Mouse (Mus musculus) forebrain, embryonic 13.5 days (tissue): ENCODE measurements around the gene Cdsn. TPM values are rescaled to one million over a fixed set of nuclear protein-coding genes. Genes with fewer than 3 reads are reported as not detected.
A peak's percentile ranks its signal among the peaks of the same experiment; 100 is the strongest.

Experiments
- ATAC-seq: fragments of 200-750 bp; cut with Nextera tagmentation; 2 replicates; pipeline ENCODE4 v1.8.0; 2017
- H3K27ac ChIP-seq: fragments of 300-500 bp; sonication (generic); 2 replicates; pipeline ENCODE4 v1.5.1; 2015; ENCODE audit warnings: inconsistent platforms, mild to moderate bottlenecking, moderate library complexity
- H3K27me3 ChIP-seq: fragments of 300-500 bp; sonication (generic); 2 replicates; pipeline ENCODE4 v1.6.1; 2015; ENCODE audit warnings: mild to moderate bottlenecking, inconsistent platforms
- H3K36me3 ChIP-seq: fragments of 300-500 bp; sonication (generic); 2 replicates; pipeline ENCODE4 v1.6.1; 2015; ENCODE audit warnings: mild to moderate bottlenecking, inconsistent platforms; ENCODE audit not compliant: poor library complexity, severe bottlenecking
- H3K4me1 ChIP-seq: fragments of 300-500 bp; sonication (generic); 2 replicates; pipeline ENCODE4 v1.6.1; 2015; ENCODE audit warnings: inconsistent platforms
- H3K4me2 ChIP-seq: fragments of 300-500 bp; sonication (generic); 2 replicates; pipeline ENCODE4 v1.6.1; 2015; ENCODE audit warnings: inconsistent platforms, mild to moderate bottlenecking, moderate library complexity
- H3K4me3 ChIP-seq: fragments of 300-500 bp; sonication (generic); 2 replicates; pipeline ENCODE4 v1.5.1; 2015; ENCODE audit warnings: mild to moderate bottlenecking, inconsistent platforms
- H3K9ac ChIP-seq: fragments of 300-500 bp; sonication (generic); 2 replicates; pipeline ENCODE4 v1.6.1; 2015; ENCODE audit warnings: mild to moderate bottlenecking, inconsistent platforms
- H3K9me3 ChIP-seq: fragments of 300-500 bp; sonication (generic); replicated peaks from 2 replicates; pipeline ENCODE4 v1.6.1; 2016; ENCODE audit warnings: inconsistent platforms
- WGBS: fragments of 180-500 bp; shearing (Covaris S2); methylation state at CpG from one replicate; pipeline ENCODE4 v1.1.7; 2015; 5-methylcytosine and 5-hydroxymethylcytosine counted together
- polyA plus RNA-seq: library from polyadenylated mRNA; unstranded; fragments of >200 nt; fragmentation: Nextera tagmentation; extraction: Ambion mirVana; gene quantifications from 2 replicates; pipeline ENCODE4 v1.2.1, GENCODE M21; 2015

Cdsn gene
- polyA plus RNA-seq, 1 experiment from 2014 or later: not detected

- H3K4me2 ChIP-seq: no peak overlapping the region
- H3K4me3 ChIP-seq: no peak overlapping the region
- 51% methylated on average over 10 of the region's 10 CpGs for WGBS
- H3K9ac ChIP-seq: no peak overlapping the region
- no peaks in the 10 kb centered on the region for H3K9me3 ChIP-seq
- H3K27ac ChIP-seq: no peak overlapping the region
- ATAC-seq: no peak
- H3K4me1 ChIP-seq: peaks cover 8% of the 10 kb centered on the region; the same call in 1 of the 2 replicates
- H3K36me3 ChIP-seq: no peaks in the 10 kb centered on the region
- H3K27me3 ChIP-seq: no peaks in the 10 kb centered on the region
These were observed 12.4 kb upstream of the Cdsn start for GRCm38 (mm10) chr17:35539540-35539939.

DNA sequence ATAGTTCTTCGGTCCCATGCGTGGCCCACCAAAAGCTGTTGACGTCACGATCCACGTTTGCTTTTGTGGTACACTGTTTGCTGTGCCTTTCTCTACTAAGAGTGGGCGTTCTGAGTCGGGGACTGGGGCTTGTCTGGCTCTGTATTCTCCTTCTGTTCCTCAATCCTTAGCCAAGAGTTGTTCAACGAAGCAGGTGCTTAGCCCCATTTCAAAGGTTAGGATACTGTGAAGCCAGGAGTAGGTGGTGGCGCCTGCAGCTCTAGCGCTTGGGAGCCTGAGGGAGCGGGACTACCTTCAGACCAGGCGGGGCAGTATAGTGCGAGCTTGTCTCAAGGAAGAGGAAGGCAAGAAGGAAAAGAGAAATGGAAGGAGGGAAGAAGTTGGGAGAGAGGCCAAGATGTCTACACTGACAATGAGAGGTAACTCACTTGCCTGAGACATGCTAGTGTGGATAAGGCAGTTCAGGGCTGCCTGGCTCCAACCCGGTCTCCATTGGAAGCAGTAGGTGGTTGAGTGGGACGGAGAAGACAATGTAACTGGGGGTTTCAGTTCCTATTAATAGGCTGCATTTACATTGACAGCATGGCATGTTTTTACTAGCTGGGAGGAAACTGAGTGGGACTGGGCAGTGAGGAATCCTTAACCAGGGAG is 9.0 kb upstream of the Cdsn start:
- ATAC-seq: no peak
- no peak overlapping the region for H3K9ac ChIP-seq
- H3K4me3 ChIP-seq: no peak overlapping the region
- H3K27me3 ChIP-seq: 0 out of 2 replicates have a peak, but pooled peaks cover 3% of the 10 kb centered on the region
- H3K4me2 ChIP-seq: no peak overlapping the region
- peaks cover 19% of the 10 kb centered on the region; the same call in 1 of the 2 replicates for H3K4me1 ChIP-seq
- no peak overlapping the region for H3K27ac ChIP-seq
- 79% methylated on average over 15 of the region's 15 CpGs for WGBS
- no peaks in the 10 kb centered on the region for H3K36me3 ChIP-seq
- H3K9me3 ChIP-seq: no peaks in the 10 kb centered on the region

DNA sequence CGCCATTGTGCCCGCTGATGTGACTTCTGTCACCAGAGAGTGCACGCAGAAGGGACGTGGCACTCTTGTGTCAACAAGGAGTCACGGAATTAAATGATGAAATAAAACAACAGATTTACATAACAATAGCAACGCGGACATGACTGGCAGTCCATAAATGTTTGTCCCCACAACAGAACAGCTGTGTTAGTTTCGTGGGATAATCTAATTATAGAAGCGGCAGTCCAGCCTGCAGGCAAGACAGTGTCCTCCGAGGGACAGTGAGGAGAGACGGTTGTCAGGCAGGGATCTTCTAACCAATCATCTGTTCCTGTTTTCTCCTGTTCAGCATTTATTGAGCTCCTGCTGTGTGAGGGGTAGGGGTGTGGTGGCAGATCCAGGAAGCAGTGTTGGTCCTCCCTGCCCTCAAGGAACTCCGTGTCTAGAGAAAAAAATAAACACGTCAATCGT is 8.5 kb upstream of the Cdsn start:
- Histone ChIP-seq H3K9me3 (no peaks in the 10 kb centered on the region), H3K9ac (no peak overlapping the region), H3K4me1 (peaks cover 19% of the 10 kb centered on the region; the same call in 1 of the 2 replicates), H3K36me3 (no peaks in the 10 kb centered on the region), H3K27ac (no peak overlapping the region), H3K27me3 (0 out of 2 replicates have a peak, but pooled peaks cover 3% of the 10 kb centered on the region), H3K4me2 (no peak overlapping the region), H3K4me3 (no peak overlapping the region)
- no peak for ATAC-seq
- 40% methylated on average over 14 of the region's 14 CpGs for WGBS

DNA sequence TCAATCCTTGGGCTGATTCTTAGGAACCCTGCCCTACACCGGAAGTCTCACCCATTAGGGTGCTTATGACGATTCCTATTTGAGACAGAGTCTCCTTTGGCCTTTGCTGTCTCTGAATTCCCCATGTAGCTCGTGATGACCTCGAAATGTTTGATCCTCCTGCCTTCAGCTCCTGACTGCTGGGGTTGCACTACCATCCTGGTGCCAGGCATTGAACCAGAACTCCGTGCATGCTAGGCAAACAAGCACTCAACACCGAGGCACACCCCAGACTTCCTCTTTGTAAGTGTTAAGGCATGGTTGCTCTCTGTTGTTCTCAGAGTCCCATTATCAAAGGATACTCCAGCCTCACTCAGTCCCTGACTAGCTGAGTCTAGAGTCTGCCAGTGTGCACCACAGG is 7.9 kb upstream of the Cdsn start:
- H3K36me3 ChIP-seq: no peaks in the 10 kb centered on the region
- 0 out of 2 replicates have a peak, but pooled peaks cover 3% of the 10 kb centered on the region for H3K27me3 ChIP-seq
- ATAC-seq: no peak
- no peaks in the 10 kb centered on the region for H3K9me3 ChIP-seq
- WGBS: 85% methylated on average over 6 of the region's 6 CpGs
- no peak overlapping the region for H3K4me3 ChIP-seq
- no peak overlapping the region for H3K9ac ChIP-seq
- H3K27ac ChIP-seq: no peak overlapping the region
- H3K4me1 ChIP-seq: peaks cover 19% of the 10 kb centered on the region; the same call in 1 of the 2 replicates
- H3K4me2 ChIP-seq: no peak overlapping the region

DNA sequence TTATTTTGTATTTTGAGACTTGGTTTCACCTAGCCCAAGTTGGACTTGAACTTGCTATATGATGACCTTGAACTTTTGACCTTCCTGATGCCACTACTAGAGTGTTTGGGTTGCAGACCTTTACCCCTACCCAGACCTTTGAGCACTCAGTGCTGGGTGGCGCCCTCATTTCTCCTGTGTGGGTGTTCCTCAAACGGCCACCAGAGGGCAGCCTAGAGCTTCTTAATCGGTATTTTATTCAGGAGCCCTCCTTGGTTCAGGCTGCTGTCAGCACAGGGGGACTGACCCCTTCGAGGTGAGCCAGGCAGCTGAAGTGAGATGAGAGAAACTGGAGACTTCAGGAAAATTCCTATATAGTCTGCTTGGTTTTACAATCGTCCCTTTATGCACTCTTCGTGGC is 7.2 kb upstream of the Cdsn start:
- Histone ChIP-seq H3K36me3 (no peaks in the 10 kb centered on the region), H3K9ac (no peak overlapping the region), H3K9me3 (no peaks in the 10 kb centered on the region), H3K4me1 (peaks cover 23% of the 10 kb centered on the region; the same call in 1 of the 2 replicates), H3K27me3 (0 out of 2 replicates have a peak, but pooled peaks cover 3% of the 10 kb centered on the region), H3K27ac (no peak overlapping the region), H3K4me3 (no peak overlapping the region), H3K4me2 (no peak overlapping the region)
- WGBS: 28% methylated on average over 6 of the region's 6 CpGs
- ATAC-seq: peak; percentile 36; the same call in 1 of the 2 replicates

GRCm38 (mm10) chr17:35547465-35547864 is 4.5 kb upstream of the Cdsn start:
- ATAC-seq: no peak
- WGBS: 55% methylated on average over 2 of the region's 2 CpGs
- 0 out of 2 replicates have a peak, but pooled peaks cover 3% of the 10 kb centered on the region for H3K27me3 ChIP-seq
- H3K4me1 ChIP-seq: peaks cover 23% of the 10 kb centered on the region; the same call in 1 of the 2 replicates
- H3K9me3 ChIP-seq: no peaks in the 10 kb centered on the region
- H3K9ac ChIP-seq: no peak overlapping the region
- no peak overlapping the region for H3K4me2 ChIP-seq
- no peak overlapping the region for H3K4me3 ChIP-seq
- no peaks in the 10 kb centered on the region for H3K36me3 ChIP-seq
- no peak overlapping the region for H3K27ac ChIP-seq

DNA sequence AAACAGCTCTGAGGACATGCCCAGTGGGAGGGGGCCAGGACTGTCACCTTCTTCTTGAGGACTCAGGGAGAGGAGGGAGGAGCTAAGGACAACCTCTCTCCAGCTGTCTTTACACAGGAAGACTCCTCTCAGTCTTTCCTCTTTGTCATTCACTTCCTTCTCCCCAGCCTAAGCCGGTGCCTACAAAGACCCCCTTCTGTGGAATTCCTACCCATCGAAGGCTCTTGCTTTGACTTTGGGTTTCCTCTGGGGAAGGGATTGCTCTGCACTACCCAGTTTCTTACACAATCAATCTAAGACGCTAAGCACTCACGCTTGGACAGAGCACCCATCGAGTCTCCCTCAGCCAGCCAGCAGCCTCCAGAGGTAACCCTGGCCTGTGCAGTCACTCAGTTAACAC is 3.3 kb upstream of the Cdsn start:
- Histone ChIP-seq H3K4me1 (peaks cover 14% of the 10 kb centered on the region; the same call in 1 of the 2 replicates), H3K4me3 (no peak overlapping the region), H3K9ac (no peak overlapping the region), H3K36me3 (no peaks in the 10 kb centered on the region), H3K9me3 (no peaks in the 10 kb centered on the region), H3K27ac (no peak overlapping the region), H3K4me2 (no peak overlapping the region), H3K27me3 (0 out of 2 replicates have a peak, but pooled peaks cover 3% of the 10 kb centered on the region)
- ATAC-seq: no peak
- WGBS: 14% methylated on average over 5 of the region's 5 CpGs

DNA sequence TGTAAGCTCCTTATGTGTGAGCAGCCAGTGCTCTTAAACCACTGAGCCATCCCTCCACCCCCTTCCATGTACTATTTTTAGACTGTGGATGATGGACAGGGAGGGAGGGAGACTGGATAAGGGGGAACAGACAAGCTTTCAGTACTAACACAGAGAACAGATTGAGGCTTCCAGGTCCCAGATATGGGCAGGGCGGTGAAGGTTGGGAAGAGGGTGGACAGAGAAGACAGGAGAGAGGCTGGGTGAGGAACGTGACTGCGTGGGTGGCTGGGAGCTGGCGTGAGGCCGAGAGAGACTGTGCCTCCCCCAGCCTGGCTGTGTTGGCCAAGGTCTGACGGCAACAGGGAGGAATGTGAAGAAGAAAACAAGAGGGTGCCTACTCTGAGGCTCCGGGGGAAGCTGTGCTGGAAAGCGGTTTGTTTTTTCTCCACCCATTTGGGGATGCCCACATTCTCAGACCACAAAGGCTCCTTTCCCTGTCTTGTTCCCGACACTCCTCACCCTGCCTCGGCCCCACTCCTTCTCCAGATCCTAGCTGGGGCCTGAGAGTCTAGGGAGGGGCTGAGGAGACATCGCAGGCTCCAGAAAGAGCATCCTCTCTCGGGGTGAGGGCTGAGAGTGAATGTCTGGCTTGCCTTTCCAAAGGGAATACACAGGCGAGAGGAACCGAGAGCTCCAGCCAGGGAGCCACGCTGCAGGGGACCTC is 2.3 kb upstream of the Cdsn start:
- no peak overlapping the region for H3K4me3 ChIP-seq
- H3K4me1 ChIP-seq: peaks cover 14% of the 10 kb centered on the region; the same call in 1 of the 2 replicates
- H3K27me3 ChIP-seq: 0 out of 2 replicates have a peak, but pooled peaks cover 3% of the 10 kb centered on the region
- 57% methylated on average over 15 of the region's 15 CpGs for WGBS
- no peak overlapping the region for H3K9ac ChIP-seq
- peak; percentile 41; the same call in 1 of the 2 replicates for ATAC-seq
- no peak overlapping the region for H3K4me2 ChIP-seq
- H3K9me3 ChIP-seq: no peaks in the 10 kb centered on the region
- 0 out of 2 replicates have a peak overlapping the region, but pooled peaks have one; percentile 19 for H3K27ac ChIP-seq
- no peaks in the 10 kb centered on the region for H3K36me3 ChIP-seq

- Histone ChIP-seq H3K4me3 (no peak overlapping the region), H3K27ac (no peak overlapping the region), H3K9ac (no peak overlapping the region), H3K4me1 (peaks cover 14% of the 10 kb centered on the region; the same call in 1 of the 2 replicates), H3K9me3 (no peaks in the 10 kb centered on the region), H3K36me3 (no peaks in the 10 kb centered on the region), H3K4me2 (no peak overlapping the region), H3K27me3 (0 out of 2 replicates have a peak, but pooled peaks cover 3% of the 10 kb centered on the region)
- ATAC-seq: no peak
- 94% methylated on average over 4 of the region's 4 CpGs for WGBS
These were observed 1.8 kb upstream of the Cdsn start for GRCm38 (mm10) chr17:35550143-35550494.

DNA sequence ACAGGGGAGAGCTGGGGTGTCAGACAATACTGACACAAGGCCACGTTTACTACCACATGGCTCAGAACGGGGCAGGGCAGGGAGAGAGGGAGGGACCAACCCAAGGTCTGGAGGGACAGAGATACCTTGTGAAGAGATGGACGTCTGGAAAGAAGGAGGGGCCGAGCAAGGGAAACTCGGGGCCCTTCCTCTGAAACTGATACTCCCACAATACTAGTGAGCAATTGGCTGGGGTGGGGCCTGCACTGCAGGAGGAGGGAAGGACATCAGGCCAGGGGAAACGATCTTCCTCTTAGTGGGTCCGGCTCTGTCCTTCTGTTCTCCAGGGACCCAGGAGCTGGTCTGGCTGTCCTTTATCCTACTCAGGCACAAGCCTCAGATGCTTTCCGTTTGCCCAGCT is 1.1 kb upstream of the Cdsn start:
- Histone ChIP-seq H3K4me1 (peaks cover 14% of the 10 kb centered on the region; the same call in 1 of the 2 replicates), H3K9ac (no peak overlapping the region), H3K27me3 (0 out of 2 replicates have a peak, but pooled peaks cover 3% of the 10 kb centered on the region), H3K9me3 (no peaks in the 10 kb centered on the region), H3K4me3 (no peak overlapping the region), H3K4me2 (no peak overlapping the region), H3K27ac (no peak overlapping the region), H3K36me3 (no peaks in the 10 kb centered on the region)
- ATAC-seq: no peak
- WGBS: 58% methylated on average over 8 of the region's 8 CpGs

DNA sequence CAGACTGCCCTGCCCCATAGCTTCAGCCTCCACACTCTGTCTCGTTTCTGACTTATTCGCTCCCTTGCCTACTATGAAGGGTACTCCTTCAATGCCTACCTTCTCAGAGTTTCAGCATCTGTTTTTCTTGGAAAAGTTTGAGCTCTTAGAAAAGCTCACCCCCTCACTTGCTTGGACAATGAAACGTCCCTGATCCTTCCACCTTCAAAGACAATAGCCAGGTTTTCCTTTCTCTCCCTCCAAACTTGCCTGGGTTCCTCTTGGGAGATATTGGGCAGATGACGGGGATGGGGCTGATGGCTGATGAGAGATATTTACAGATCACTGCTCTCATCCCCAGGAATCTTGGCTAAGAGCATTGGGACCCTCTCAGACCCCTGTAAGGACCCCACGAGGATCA is 2.4 kb downstream of the Cdsn start:
- no peaks in the 10 kb centered on the region for H3K9me3 ChIP-seq
- H3K4me1 ChIP-seq: 0 out of 2 replicates have a peak, but pooled peaks cover 3% of the 10 kb centered on the region
- H3K4me3 ChIP-seq: no peak overlapping the region
- H3K27ac ChIP-seq: no peak overlapping the region
- ATAC-seq: no peak
- no peak overlapping the region for H3K4me2 ChIP-seq
- no peak overlapping the region for H3K9ac ChIP-seq
- no peaks in the 10 kb centered on the region for H3K27me3 ChIP-seq
- no peaks in the 10 kb centered on the region for H3K36me3 ChIP-seq
- WGBS: 80% methylated on average over 5 of the region's 5 CpGs

DNA sequence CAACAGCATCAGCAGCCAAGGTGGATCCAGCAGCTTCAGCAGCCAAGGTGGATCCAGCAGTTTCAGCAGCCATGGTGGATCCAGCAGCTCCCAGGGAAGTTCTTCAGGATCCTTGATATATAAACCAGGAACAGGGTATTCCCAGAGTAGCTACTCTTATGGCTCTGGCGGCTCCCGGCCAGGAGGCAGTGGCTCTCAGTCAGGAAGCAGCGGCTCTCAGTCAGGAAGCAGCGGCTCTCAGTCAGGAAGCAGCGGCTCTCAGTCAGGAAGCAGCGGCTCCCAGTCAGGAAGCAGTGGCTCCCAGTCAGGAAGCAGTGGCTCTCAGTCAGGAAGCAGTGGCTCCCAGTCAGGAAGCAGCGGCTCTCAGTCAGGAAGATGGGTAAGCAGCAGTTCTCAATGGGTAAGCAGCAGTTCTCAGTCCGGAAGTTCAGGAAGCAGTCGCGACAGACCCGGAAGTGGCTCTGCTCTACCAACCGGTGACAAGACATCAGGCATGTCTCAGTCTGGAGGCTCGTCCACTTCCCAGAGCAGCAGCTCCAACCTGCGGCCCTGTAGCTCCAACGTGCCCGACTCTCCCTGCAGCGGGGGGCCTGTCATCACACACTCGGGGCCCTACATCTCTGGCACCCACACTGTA is 3.0 kb downstream of the Cdsn start:
- Histone ChIP-seq H3K4me3 (no peak overlapping the region), H3K4me1 (no peaks in the 10 kb centered on the region), H3K27ac (no peak overlapping the region), H3K9ac (no peak overlapping the region), H3K36me3 (no peaks in the 10 kb centered on the region), H3K4me2 (no peak overlapping the region), H3K9me3 (no peaks in the 10 kb centered on the region), H3K27me3 (no peaks in the 10 kb centered on the region)
- WGBS: 94% methylated on average over 18 of the region's 18 CpGs
- no peak for ATAC-seq
